Mouse (Mus musculus) olfactory bulb, adult 2 months (tissue): Measurements from ENCODE around the gene Zfp711. TPM values are rescaled to one million over a fixed set of nuclear protein-coding genes. Genes with fewer than 3 reads are reported as not detected.
A peak's percentile ranks its signal among the peaks of the same experiment; 100 is the strongest.

Source experiments
- H3K27ac ChIP-seq: fragments of 200-500 bp; 2 replicates; pipeline ENCODE4 v1.5.1; 2012; ENCODE audit warnings: low read depth, low read length; ENCODE audit not compliant: insufficient read depth
- H3K4me1 ChIP-seq: fragments of 200-500 bp; 2 replicates; pipeline ENCODE4 v1.6.1; 2012; ENCODE audit warnings: low read length; ENCODE audit not compliant: control insufficient read depth, insufficient read depth
- H3K4me3 ChIP-seq: fragments of 200-500 bp; 2 replicates; pipeline ENCODE4 v1.5.1; 2012; ENCODE audit warnings: mild to moderate bottlenecking, low read depth, low read length, moderate library complexity; ENCODE audit not compliant: insufficient read depth
- CTCF ChIP-seq: fragments of 200-500 bp; IDR thresholded peaks from 2 replicates; pipeline ENCODE4 v1.5.1; 2012; ENCODE audit warnings: low read depth, mild to moderate bottlenecking, low read length, moderate library complexity; ENCODE audit not compliant: insufficient read depth
- POLR2A ChIP-seq: fragments of 200-500 bp; IDR thresholded peaks from 2 replicates; pipeline ENCODE4 v1.6.1; 2012; ENCODE audit warnings: mild to moderate bottlenecking, low read depth, low read length, moderate library complexity; ENCODE audit not compliant: insufficient read depth
- WGBS: fragments of 180-500 bp; shearing (Covaris S2); methylation state at CpG from one replicate; pipeline ENCODE4 v1.1.7; 2018; 5-methylcytosine and 5-hydroxymethylcytosine counted together
- polyA plus RNA-seq: library from polyadenylated mRNA; stranded (reverse); fragments of >200 nt; gene quantifications from 2 replicates; pipeline ENCODE4 v1.2.4, GENCODE M21; 2012; ENCODE audit warnings: low replicate concordance; ENCODE audit not compliant: missing spikeins, insufficient read depth, insufficient read length

Gene Zfp711
- not detected in 2 replicates for polyA plus RNA-seq

DNA sequence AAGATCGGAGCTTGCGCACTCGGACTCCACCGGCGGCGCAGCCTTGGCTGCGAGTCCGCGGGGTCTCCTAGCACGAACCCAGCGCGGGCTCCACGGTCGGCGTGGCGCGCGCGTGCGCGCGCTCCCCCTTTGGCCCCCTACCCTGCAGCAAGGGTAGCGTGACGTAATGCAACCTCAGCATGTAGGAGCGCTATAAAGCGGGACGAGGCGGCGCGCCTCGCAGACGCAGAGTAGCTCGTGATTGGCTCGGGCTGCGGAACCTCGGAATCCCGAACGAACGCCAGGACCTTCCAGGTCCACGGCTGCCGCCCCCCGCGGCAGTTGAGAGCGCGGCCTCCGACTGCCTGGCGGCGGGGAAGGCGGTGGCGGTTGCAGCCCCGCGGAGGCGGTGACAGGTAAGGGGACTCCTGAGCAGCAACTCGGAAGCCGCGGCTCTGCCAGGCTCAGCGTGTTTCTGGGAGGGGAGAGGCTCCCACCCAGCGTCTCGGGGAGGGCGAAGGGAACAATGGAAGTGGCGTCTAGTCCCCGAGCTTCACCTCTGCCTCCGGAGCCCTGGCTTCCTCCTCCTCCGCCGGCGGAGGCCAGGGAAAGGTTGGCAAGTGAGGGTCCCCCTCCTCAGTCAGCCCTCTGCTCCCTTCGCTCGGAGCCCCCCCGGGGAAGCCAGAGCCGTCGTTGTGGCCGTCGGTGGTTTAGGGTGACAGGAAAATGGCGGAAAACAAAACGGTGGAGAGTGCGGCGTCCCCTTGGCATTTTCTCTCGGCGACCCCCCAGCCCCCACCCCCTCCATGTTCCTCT, at the start of gene Zfp711:
TSS of gene Zfp711 (plus strand) at position 16 of the 795 bp plus-strand sequence.
- Histone ChIP-seq H3K4me1 (no peaks in the 10 kb centered on the region), H3K4me3 (peak within 1 kb of the TSS; percentile 92), H3K27ac (peak within 1 kb of the TSS; percentile 24)
- 17% methylated on average over 77 of the region's 79 CpGs for WGBS
- peak; percentile 80 for TF ChIP-seq POLR2A
- no peak for TF ChIP-seq CTCF

- TF ChIP-seq CTCF (no peak), POLR2A (no peak)
- Histone ChIP-seq H3K27ac (no peak overlapping the region), H3K4me1 (no peaks in the 10 kb centered on the region), H3K4me3 (no peak overlapping the region)
- WGBS, result 46% methylated on average over 2 of the region's 2 CpGs
Measured at GRCm38 (mm10) chrX:112567716-112568115, 32.6 kb upstream of the Zfp711 start.

GRCm38 (mm10) chrX:112601306-112602120, 1.2 kb downstream of the Zfp711 start:
- Histone ChIP-seq H3K4me1 (no peaks in the 10 kb centered on the region), H3K27ac (peak overlapping the region; percentile 44), H3K4me3 (peak overlapping the region; percentile 92)
- WGBS, result 22% methylated on average over 70 of the region's 81 CpGs
- TF ChIP-seq CTCF (no peak), POLR2A (no peak)

- H3K4me3 ChIP-seq, result no peak overlapping the region
- 45% methylated on average over 1 of the region's 1 CpGs for WGBS
- no peak overlapping the region for H3K27ac ChIP-seq
- TF ChIP-seq CTCF (no peak), POLR2A (no peak)
- no peaks in the 10 kb centered on the region for H3K4me1 ChIP-seq
Measured at GRCm38 (mm10) chrX:112675525-112675924, 75.2 kb downstream of the Zfp711 start.

DNA sequence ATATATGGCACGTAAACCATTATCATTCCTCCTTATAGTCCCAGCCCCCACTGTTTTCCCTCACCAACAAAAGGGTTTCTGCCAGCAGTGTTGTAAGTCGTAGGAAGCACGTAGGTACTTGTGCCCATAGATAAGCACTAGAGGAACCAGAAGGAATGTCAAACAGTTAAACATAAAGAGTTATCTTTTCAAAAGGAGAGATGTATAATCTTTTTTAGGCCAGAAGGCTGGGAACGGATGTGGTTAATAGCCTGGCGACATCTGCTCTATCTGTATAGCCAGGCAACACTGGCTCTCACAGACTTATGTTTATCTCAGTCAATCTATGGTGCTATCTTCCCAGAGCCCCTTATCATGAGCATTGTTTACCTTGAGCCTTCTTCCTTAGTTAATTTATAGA, 80.3 kb downstream of the Zfp711 start:
- TF ChIP-seq CTCF, result no peak
- WGBS, result 85% methylated on average over 5 of the region's 5 CpGs
- Histone ChIP-seq H3K4me1 (no peaks in the 10 kb centered on the region), H3K4me3 (no peak overlapping the region), H3K27ac (no peak overlapping the region)

Other genes with a start within 250 kb of the Zfp711 start
- gene Satl1, start 193.7 kb upstream of the Zfp711 start, polyA plus RNA-seq, result not detected in 2 replicates
- not detected in 2 replicates for gene 2010106E10Rik, start 105.3 kb upstream of the Zfp711 start, polyA plus RNA-seq
- not detected in 2 replicates for gene Pof1b, start 98.1 kb downstream of the Zfp711 start, polyA plus RNA-seq